Mouse (Mus musculus) myocyte (in vitro differentiated cells): ENCODE data around the gene Ubxn6. TPM values are rescaled to one million over a fixed set of nuclear protein-coding genes. Genes with fewer than 3 reads are reported as not detected.
A peak's percentile ranks its signal among the peaks of the same experiment; 100 is the strongest.
"Not testable (repeated sequence)": the region's sequence is repeated elsewhere in the genome, so short reads cannot be mapped to it uniquely, and the experiment has no call there.

Experiments used
- H3K27me3 ChIP-seq: one replicate; pipeline ENCODE4 v1.6.1; 2011; ENCODE audit not compliant: control insufficient read depth, insufficient read depth, insufficient read length
- H3K36me3 ChIP-seq: one replicate; pipeline ENCODE4 v1.6.1; 2011; ENCODE audit not compliant: control insufficient read depth, insufficient read depth
- H3K4me2 ChIP-seq: one replicate; pipeline ENCODE4 v1.6.1; 2011; ENCODE audit warnings: low read depth, control low read depth
- H3K4me3 ChIP-seq: one replicate; pipeline ENCODE4 v1.5.1; 2011; ENCODE audit warnings: mild to moderate bottlenecking, control low read depth, moderate library complexity
- H3K79me2 ChIP-seq: one replicate; pipeline ENCODE4 v1.6.1; 2011; ENCODE audit not compliant: control insufficient read depth, insufficient read depth
- H3ac ChIP-seq: one replicate; pipeline ENCODE4 v1.6.1; 2011; ENCODE audit not compliant: control insufficient read depth, insufficient read length
- CEBPB ChIP-seq: IDR thresholded peaks from 2 replicates; pipeline ENCODE4 v1.6.1; 2011; ENCODE audit warnings: mild to moderate bottlenecking, moderate library complexity; ENCODE audit not compliant: poor library complexity, insufficient read depth, severe bottlenecking
- E2F4 ChIP-seq: IDR thresholded peaks from one replicate; pipeline ENCODE4 v1.6.1; 2011; ENCODE audit warnings: mild to moderate bottlenecking, control low read depth, moderate library complexity; ENCODE audit not compliant: insufficient read depth
- MAX ChIP-seq: IDR thresholded peaks from one replicate; pipeline ENCODE4 v1.6.1; 2011; ENCODE audit warnings: low read depth, mild to moderate bottlenecking, control low read depth
- MYOD1 ChIP-seq, 3 experiments: IDR thresholded peaks; one replicate each; pipeline ENCODE4 v1.6.1; 2011; ENCODE audit warnings: control low read depth in 2 of 3, low read depth in 2 of 3, mild to moderate bottlenecking in 2 of 3, moderate library complexity in 1 of 3; ENCODE audit not compliant: insufficient read length in 2 of 3, control insufficient read depth in 1 of 3
- MYOG ChIP-seq, 3 experiments: IDR thresholded peaks; one replicate each; pipeline ENCODE4 v1.6.1; 2011; ENCODE audit warnings: control low read depth in 2 of 3, low read depth in 2 of 3, mild to moderate bottlenecking in 2 of 3; ENCODE audit not compliant: insufficient read length in 2 of 3, control insufficient read depth in 1 of 3, insufficient read depth in 1 of 3
- POLR2A ChIP-seq: IDR thresholded peaks from one replicate; pipeline ENCODE4 v1.6.1; 2011; ENCODE audit warnings: low read depth, mild to moderate bottlenecking, control low read depth, moderate library complexity; ENCODE audit not compliant: insufficient read length
- POLR2AphosphoS2 ChIP-seq: IDR thresholded peaks from one replicate; pipeline ENCODE4 v1.6.1; 2011; ENCODE audit warnings: low read depth, control low read depth; ENCODE audit not compliant: insufficient read length
- REST ChIP-seq: IDR thresholded peaks from one replicate; pipeline ENCODE4 v1.6.1; 2011; ENCODE audit warnings: mild to moderate bottlenecking, control low read depth, moderate library complexity; ENCODE audit not compliant: insufficient read depth, insufficient read length
- SRF ChIP-seq: IDR thresholded peaks from one replicate; pipeline ENCODE4 v1.6.1; 2011; ENCODE audit warnings: low read depth; ENCODE audit not compliant: control insufficient read depth, insufficient read length
- TCF12 ChIP-seq: IDR thresholded peaks from one replicate; pipeline ENCODE4 v1.6.1; 2011; ENCODE audit warnings: mild to moderate bottlenecking, control low read depth; ENCODE audit not compliant: poor library complexity, insufficient read depth, severe bottlenecking
- TCF3 ChIP-seq: IDR thresholded peaks from one replicate; pipeline ENCODE4 v1.6.1; 2011; ENCODE audit warnings: low read depth, control low read depth; ENCODE audit not compliant: insufficient read length
- USF1 ChIP-seq: IDR thresholded peaks from one replicate; pipeline ENCODE4 v1.6.1; 2011; ENCODE audit warnings: low read depth, mild to moderate bottlenecking, control low read depth, moderate library complexity
- polyA plus RNA-seq: library from polyadenylated mRNA; unstranded; fragments of >200 nt; fragmentation: generic; extraction: Trizol; gene quantifications from one replicate; pipeline ENCODE4 v1.2.1, GENCODE M21; 2012; ENCODE audit warnings: missing spikeins

Gene Ubxn6
- polyA plus RNA-seq, 1 experiment, result 54.3 TPM

- TF ChIP-seq POLR2AphosphoS2, result peak; percentile 94
- TF ChIP-seq REST, result no peak
- peak; percentile 96 for TF ChIP-seq POLR2A
- no peak for TF ChIP-seq MYOG (IDR thresholded peaks at IDR 0.05; ENCODE audit: control insufficient read depth in 1 of 3, insufficient read depth in 1 of 3, insufficient read length in 2 of 3, low read depth in 2 of 3)
- no peak for TF ChIP-seq TCF12
- TF ChIP-seq MAX, result no peak
- TF ChIP-seq SRF, result peak; percentile 95
- TF ChIP-seq TCF3, result no peak
- TF ChIP-seq CEBPB, result no peak
- TF ChIP-seq MYOD1 (IDR thresholded peaks at IDR 0.05; ENCODE audit: control insufficient read depth in 1 of 3, insufficient read length in 2 of 3, low read depth in 2 of 3), result no peak
- TF ChIP-seq USF1, result no peak
- TF ChIP-seq E2F4, result peak; percentile 89
- Histone ChIP-seq H3K36me3 (peaks cover 3% of the 10 kb centered on the region), H3K4me2 (peak within 1 kb of the TSS; percentile 84), H3ac (peak within 1 kb of the TSS; percentile 53), H3K4me3 (peak within 1 kb of the TSS; percentile 68), H3K79me2 (peaks cover 35% of the 10 kb centered on the region), H3K27me3 (no peaks in the 10 kb centered on the region)
Observed at GRCm38 (mm10) chr17:56078880-56079795, 4.3 kb upstream of the Ubxn6 start, which contains the start of gene Hdgfl2. Gene Hdgfl2 (plus strand): TSS chr17:56079634.

- H3K4me2 ChIP-seq, result peak overlapping the region; percentile 76
- not testable (repeated sequence) for H3ac ChIP-seq, H3K36me3 ChIP-seq, H3K27me3 ChIP-seq
- H3K79me2 ChIP-seq, result peaks cover 35% of the 10 kb centered on the region
- peak overlapping the region; percentile 68 for H3K4me3 ChIP-seq
Observed at GRCm38 (mm10) chr17:56078361-56078760, 3.5 kb upstream of the Ubxn6 start.

- H3K36me3 ChIP-seq, result peaks cover 2% of the 10 kb centered on the region
- H3K4me2 ChIP-seq, result no peak overlapping the region
- TF ChIP-seq POLR2AphosphoS2, result no peak
- no peak for TF ChIP-seq E2F4
- TF ChIP-seq TCF12, result no peak
- TF ChIP-seq USF1, result no peak
- no peak for TF ChIP-seq REST
- TF ChIP-seq CEBPB, result no peak
- TF ChIP-seq MYOG (IDR thresholded peaks at IDR 0.05; ENCODE audit: control insufficient read depth in 1 of 3, insufficient read depth in 1 of 3, insufficient read length in 2 of 3, low read depth in 2 of 3), result no peak
- no peak for TF ChIP-seq TCF3
- TF ChIP-seq POLR2A, result no peak
- no peak for TF ChIP-seq MAX
- TF ChIP-seq MYOD1 (IDR thresholded peaks at IDR 0.05; ENCODE audit: control insufficient read depth in 1 of 3, insufficient read length in 2 of 3, low read depth in 2 of 3), result no peak
- no peak for TF ChIP-seq SRF
Observed at GRCm38 (mm10) chr17:56077523-56077922, 2.7 kb upstream of the Ubxn6 start.

GRCm38 (mm10) chr17:56074097-56074826 lies 566 bp downstream of the Ubxn6 start:
- Histone ChIP-seq H3K79me2 (no peaks in the 10 kb centered on the region), H3K27me3 (no peaks in the 10 kb centered on the region)

More at GRCm38 (mm10) chr17:56077523-56077922, 2.7 kb upstream of the Ubxn6 start:
- Histone ChIP-seq H3K27me3 (no peaks in the 10 kb centered on the region), H3K4me3 (no peak overlapping the region), H3ac (no peak overlapping the region), H3K79me2 (peaks cover 29% of the 10 kb centered on the region)

GRCm38 (mm10) chr17:56072243-56072642 lies 2.6 kb downstream of the Ubxn6 start:
- Histone ChIP-seq H3K27me3 (no peaks in the 10 kb centered on the region), H3ac (no peak overlapping the region), H3K36me3 (peaks cover 17% of the 10 kb centered on the region), H3K79me2 (no peaks in the 10 kb centered on the region), H3K4me2 (no peak overlapping the region), H3K4me3 (no peak overlapping the region)
- no peak for TF ChIP-seq USF1
- no peak for TF ChIP-seq SRF
- no peak for TF ChIP-seq POLR2AphosphoS2
- no peak for TF ChIP-seq MYOD1 (IDR thresholded peaks at IDR 0.05; ENCODE audit: control insufficient read depth in 1 of 3, insufficient read length in 2 of 3, low read depth in 2 of 3)
- no peak for TF ChIP-seq POLR2A
- TF ChIP-seq E2F4, result no peak
- no peak for TF ChIP-seq REST
- no peak for TF ChIP-seq MYOG (IDR thresholded peaks at IDR 0.05; ENCODE audit: control insufficient read depth in 1 of 3, insufficient read depth in 1 of 3, insufficient read length in 2 of 3, low read depth in 2 of 3)
- TF ChIP-seq CEBPB, result no peak
- no peak for TF ChIP-seq MAX
- TF ChIP-seq TCF3, result no peak
- no peak for TF ChIP-seq TCF12

More at GRCm38 (mm10) chr17:56074097-56074826, 566 bp downstream of the Ubxn6 start:
- TF ChIP-seq MYOD1 (IDR thresholded peaks at IDR 0.05; ENCODE audit: control insufficient read depth in 1 of 3, insufficient read length in 2 of 3, low read depth in 2 of 3), result no peak
- TF ChIP-seq USF1, result no peak
- TF ChIP-seq POLR2A, result peak; percentile 25
- TF ChIP-seq POLR2AphosphoS2, result peak; percentile 17
- no peak for TF ChIP-seq REST
- TF ChIP-seq E2F4, result no peak
- peak overlapping the region; percentile 90 for H3K4me2 ChIP-seq
- H3K36me3 ChIP-seq, result peaks cover 17% of the 10 kb centered on the region
- H3K4me3 ChIP-seq, result peak overlapping the region; percentile 44
- H3ac ChIP-seq, result no peak overlapping the region
